Mouse (Mus musculus) E14TG2a.4 (cell line): ENCODE data around the gene Slc35b3.

Source experiments
- CTCF ChIP-seq: conservative IDR thresholded peaks from 2 replicates; pipeline ENCODE4 v1.5.1; 2014; ENCODE audit warnings: low read length
- NANOG ChIP-seq: IDR thresholded peaks from 2 replicates; pipeline ENCODE4 v1.6.1; 2014; ENCODE audit warnings: borderline replicate concordance, low read length, mixed read lengths
- POU5F1 ChIP-seq: IDR thresholded peaks from 2 replicates; pipeline ENCODE4 v1.6.1; 2014; ENCODE audit warnings: low read length, borderline replicate concordance

DNA sequence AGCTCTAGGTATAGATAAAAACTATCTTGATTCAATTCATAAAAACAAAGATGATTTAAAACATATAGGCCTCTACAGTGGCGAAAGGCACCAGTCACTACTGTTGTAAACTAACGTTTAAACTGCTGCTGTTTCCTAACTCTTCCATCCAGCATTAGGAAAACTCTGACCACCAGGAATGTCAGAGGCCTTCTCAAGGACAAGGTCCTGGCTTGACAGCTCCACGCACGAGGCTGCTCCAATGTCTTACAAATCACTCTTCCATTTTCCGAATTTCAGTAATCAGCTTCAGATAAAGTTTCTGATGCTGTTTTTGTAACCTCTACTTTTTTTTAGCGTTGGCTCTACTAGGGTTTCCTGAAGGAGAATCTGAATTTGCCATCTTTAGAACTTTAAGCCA lies 15.7 kb downstream of the Slc35b3 start:
- no peak for TF ChIP-seq CTCF
- TF ChIP-seq NANOG: no peak
- TF ChIP-seq POU5F1: no peak
